Mouse (Mus musculus): ENCODE results near the gene Pde10a. TPM values are rescaled to one million over a fixed set of nuclear protein-coding genes. Genes with fewer than 3 reads are reported as not detected.
A peak's percentile ranks its signal among the peaks of the same experiment; 100 is the strongest.

The Pde10a gene
- polyA plus RNA-seq, 1 experiment from 2014 or later: 1.4 TPM

DNA sequence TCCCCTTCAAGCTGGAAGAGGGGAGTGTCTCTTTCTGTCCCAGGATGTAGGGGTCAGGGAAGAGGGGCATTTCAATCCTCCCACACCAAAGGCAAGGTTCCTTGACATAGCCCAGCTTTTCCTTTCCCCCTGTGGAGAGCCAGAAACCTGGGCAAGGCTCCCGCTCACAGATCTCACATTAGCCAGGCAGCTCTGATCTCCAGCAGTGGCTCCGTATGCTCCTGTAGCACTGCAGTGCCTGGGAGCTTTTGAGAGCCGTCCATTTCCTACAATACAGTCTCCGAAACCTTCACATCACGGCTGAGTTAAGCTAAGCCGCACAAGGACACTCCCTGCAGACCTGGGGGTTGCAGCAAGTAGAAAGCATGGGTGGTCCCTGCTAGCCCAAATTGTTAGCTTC lies 29.0 kb downstream of the Pde10a start:
- no peak overlapping the region for H3K4me2 ChIP-seq
- no peak overlapping the region for H3K27ac ChIP-seq
- 83% methylated on average over 6 of the region's 6 CpGs for WGBS
- no peak for ATAC-seq (replicated peaks; ENCODE audit: insufficient number of reproducible peaks, insufficient read depth, low FRiP score, low read depth)
- no peaks in the 10 kb centered on the region for H3K36me3 ChIP-seq
- no peak overlapping the region for H3K4me3 ChIP-seq
- H3K9me3 ChIP-seq (replicated peaks): no peaks in the 10 kb centered on the region
- H3K27me3 ChIP-seq: no peaks in the 10 kb centered on the region
- peaks cover 19% of the 10 kb centered on the region for H3K4me1 ChIP-seq (replicated peaks)
- H3K9ac ChIP-seq: no peak overlapping the region

DNA sequence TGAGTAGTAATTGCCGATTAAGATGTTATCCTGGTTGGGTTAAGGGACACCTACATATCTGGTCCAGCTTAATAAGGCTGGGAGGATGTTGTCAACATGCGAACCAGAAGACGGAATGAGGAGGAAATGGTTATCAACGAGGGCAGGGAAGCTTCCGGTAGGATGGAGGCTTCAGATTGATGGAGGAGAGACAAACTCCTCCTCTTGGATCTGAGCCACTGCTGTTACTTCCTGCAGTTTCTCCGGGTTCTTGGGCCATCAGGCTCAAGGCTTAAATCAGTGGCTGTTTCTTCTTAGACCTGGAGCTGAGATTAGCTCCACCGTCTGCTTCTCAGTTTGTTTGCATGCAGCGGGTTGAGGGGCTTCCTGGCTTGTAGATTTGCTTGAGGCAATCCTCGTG lies 30.6 kb downstream of the Pde10a start:
- H3K9ac ChIP-seq: no peak overlapping the region
- H3K27me3 ChIP-seq: no peaks in the 10 kb centered on the region
- 0 out of 2 replicates have a peak overlapping the region, but pooled peaks have one; percentile 4 for H3K4me2 ChIP-seq
- peaks cover 19% of the 10 kb centered on the region for H3K4me1 ChIP-seq (replicated peaks)
- H3K36me3 ChIP-seq: no peaks in the 10 kb centered on the region
- H3K27ac ChIP-seq: peak overlapping the region; percentile 42; the same call in 1 of the 2 replicates
- WGBS: 55% methylated on average over 9 of the region's 9 CpGs
- no peak for ATAC-seq (replicated peaks; ENCODE audit: insufficient number of reproducible peaks, insufficient read depth, low FRiP score, low read depth)
- H3K4me3 ChIP-seq: no peak overlapping the region
- H3K9me3 ChIP-seq (replicated peaks): no peaks in the 10 kb centered on the region

DNA sequence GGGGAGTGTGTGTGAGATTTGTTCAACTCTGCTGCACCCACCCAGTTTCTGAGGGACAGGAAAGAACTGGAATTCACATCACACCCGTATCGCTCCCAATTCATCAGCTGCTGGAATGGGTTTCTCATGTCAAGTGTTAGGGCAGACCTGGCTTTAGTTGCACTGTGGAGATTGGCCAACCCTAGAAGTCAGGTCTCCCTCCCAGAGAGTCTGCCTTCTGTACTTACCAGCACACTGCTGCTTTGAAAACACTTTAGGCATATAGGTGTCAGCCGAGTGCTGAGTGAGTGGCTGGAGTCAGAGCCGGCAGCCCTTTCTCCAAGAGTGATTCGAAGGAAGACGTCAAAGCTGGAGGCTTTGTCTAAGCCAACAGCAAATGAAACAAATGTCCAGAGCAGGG lies 31.1 kb downstream of the Pde10a start:
- ATAC-seq (replicated peaks; ENCODE audit: insufficient number of reproducible peaks, insufficient read depth, low FRiP score, low read depth): peak; percentile 56; the same call in 1 of the 2 replicates
- no peaks in the 10 kb centered on the region for H3K36me3 ChIP-seq
- peaks cover 19% of the 10 kb centered on the region for H3K4me1 ChIP-seq (replicated peaks)
- H3K9ac ChIP-seq: no peak overlapping the region
- no peaks in the 10 kb centered on the region for H3K27me3 ChIP-seq
- WGBS: 43% methylated on average over 6 of the region's 6 CpGs
- peak overlapping the region; percentile 42; the same call in 1 of the 2 replicates for H3K27ac ChIP-seq
- H3K9me3 ChIP-seq (replicated peaks): no peaks in the 10 kb centered on the region
- 0 out of 2 replicates have a peak overlapping the region, but pooled peaks have one; percentile 4 for H3K4me2 ChIP-seq
- H3K4me3 ChIP-seq: no peak overlapping the region

DNA sequence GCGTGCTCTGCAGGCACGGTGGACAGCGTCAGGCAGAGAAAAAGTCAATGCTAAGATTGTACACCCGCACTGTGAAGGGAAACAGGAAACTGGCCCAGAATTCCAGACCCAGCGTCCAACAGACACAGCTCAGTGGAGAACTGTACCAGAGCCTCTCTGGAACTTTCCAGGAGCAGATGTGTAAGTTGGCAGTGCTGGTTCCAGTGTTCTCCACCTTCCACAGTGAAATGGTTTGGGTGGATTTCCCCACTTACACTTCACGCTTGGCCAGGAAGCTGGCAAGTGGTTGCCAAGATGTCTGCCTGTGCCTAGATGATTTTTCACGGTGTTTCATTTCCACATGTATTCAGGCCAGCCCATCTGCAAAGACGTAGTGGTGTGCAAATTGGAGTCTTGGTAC lies 32.8 kb downstream of the Pde10a start:
- WGBS: 71% methylated on average over 8 of the region's 8 CpGs
- Histone ChIP-seq H3K27me3 (no peaks in the 10 kb centered on the region), H3K4me1 (replicated peaks) (peaks cover 11% of the 10 kb centered on the region), H3K4me3 (no peak overlapping the region), H3K4me2 (no peak overlapping the region), H3K9ac (no peak overlapping the region), H3K27ac (no peak overlapping the region), H3K9me3 (replicated peaks) (no peaks in the 10 kb centered on the region), H3K36me3 (no peaks in the 10 kb centered on the region)
- ATAC-seq (replicated peaks; ENCODE audit: insufficient number of reproducible peaks, insufficient read depth, low FRiP score, low read depth): no peak

- 70% methylated on average over 14 of the region's 14 CpGs for WGBS
- no peak overlapping the region for H3K27ac ChIP-seq
- H3K27me3 ChIP-seq: no peaks in the 10 kb centered on the region
- H3K9me3 ChIP-seq (replicated peaks): no peaks in the 10 kb centered on the region
- no peak overlapping the region for H3K4me3 ChIP-seq
- H3K36me3 ChIP-seq: no peaks in the 10 kb centered on the region
- no peak overlapping the region for H3K4me2 ChIP-seq
- no peak overlapping the region for H3K9ac ChIP-seq
- no peaks in the 10 kb centered on the region for H3K4me1 ChIP-seq (replicated peaks)
- ATAC-seq (replicated peaks; ENCODE audit: insufficient number of reproducible peaks, insufficient read depth, low FRiP score, low read depth): no peak
These were observed 37.1 kb downstream of the Pde10a start for GRCm38 (mm10) chr17:8562101-8562885.

GRCm38 (mm10) chr17:8562886-8563280 lies 37.7 kb downstream of the Pde10a start:
- H3K36me3 ChIP-seq: no peaks in the 10 kb centered on the region
- H3K4me3 ChIP-seq: no peak overlapping the region
- H3K27me3 ChIP-seq: no peaks in the 10 kb centered on the region
- H3K4me2 ChIP-seq: no peak overlapping the region
- no peaks in the 10 kb centered on the region for H3K4me1 ChIP-seq (replicated peaks)
- H3K27ac ChIP-seq: no peak overlapping the region
- ATAC-seq (replicated peaks; ENCODE audit: insufficient number of reproducible peaks, insufficient read depth, low FRiP score, low read depth): no peak
- H3K9ac ChIP-seq: no peak overlapping the region
- H3K9me3 ChIP-seq (replicated peaks): no peaks in the 10 kb centered on the region
- WGBS: 39% methylated on average over 1 of the region's 1 CpGs

DNA sequence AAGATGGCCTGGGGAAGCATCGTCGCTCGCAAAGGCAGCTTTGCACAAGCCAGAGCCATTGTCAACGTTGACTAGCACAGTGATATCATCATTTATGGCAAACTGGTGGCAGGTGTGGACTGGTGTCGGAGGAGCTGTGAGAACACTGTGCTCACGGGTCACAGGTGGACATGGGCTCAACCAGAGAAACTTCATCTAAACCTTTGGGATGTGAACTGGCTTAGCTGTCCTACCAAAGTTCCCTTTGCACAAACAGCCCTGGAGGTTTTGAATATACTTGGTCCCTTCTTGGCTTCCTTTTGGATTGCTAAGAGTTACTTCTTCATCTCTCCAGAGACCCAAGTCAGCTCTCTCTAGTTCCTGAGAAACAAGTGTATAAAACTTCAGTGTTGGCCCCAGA lies 41.7 kb downstream of the Pde10a start, which contains the start of gene Gm17087:
TSS of gene Gm17087 (minus strand) at position 101 of the 400 bp plus-strand sequence.
- no peaks in the 10 kb centered on the region for H3K9me3 ChIP-seq (replicated peaks)
- H3K4me1 ChIP-seq (replicated peaks): no peaks in the 10 kb centered on the region
- no peaks in the 10 kb centered on the region for H3K36me3 ChIP-seq
- 84% methylated on average over 6 of the region's 6 CpGs for WGBS
- H3K27ac ChIP-seq: no peak within 1 kb of the TSS
- no peak within 1 kb of the TSS for H3K9ac ChIP-seq
- no peaks in the 10 kb centered on the region for H3K27me3 ChIP-seq
- no peak within 1 kb of the TSS for H3K4me3 ChIP-seq
- H3K4me2 ChIP-seq: no peak within 1 kb of the TSS
- no peak for ATAC-seq (replicated peaks; ENCODE audit: insufficient number of reproducible peaks, insufficient read depth, low FRiP score, low read depth)

DNA sequence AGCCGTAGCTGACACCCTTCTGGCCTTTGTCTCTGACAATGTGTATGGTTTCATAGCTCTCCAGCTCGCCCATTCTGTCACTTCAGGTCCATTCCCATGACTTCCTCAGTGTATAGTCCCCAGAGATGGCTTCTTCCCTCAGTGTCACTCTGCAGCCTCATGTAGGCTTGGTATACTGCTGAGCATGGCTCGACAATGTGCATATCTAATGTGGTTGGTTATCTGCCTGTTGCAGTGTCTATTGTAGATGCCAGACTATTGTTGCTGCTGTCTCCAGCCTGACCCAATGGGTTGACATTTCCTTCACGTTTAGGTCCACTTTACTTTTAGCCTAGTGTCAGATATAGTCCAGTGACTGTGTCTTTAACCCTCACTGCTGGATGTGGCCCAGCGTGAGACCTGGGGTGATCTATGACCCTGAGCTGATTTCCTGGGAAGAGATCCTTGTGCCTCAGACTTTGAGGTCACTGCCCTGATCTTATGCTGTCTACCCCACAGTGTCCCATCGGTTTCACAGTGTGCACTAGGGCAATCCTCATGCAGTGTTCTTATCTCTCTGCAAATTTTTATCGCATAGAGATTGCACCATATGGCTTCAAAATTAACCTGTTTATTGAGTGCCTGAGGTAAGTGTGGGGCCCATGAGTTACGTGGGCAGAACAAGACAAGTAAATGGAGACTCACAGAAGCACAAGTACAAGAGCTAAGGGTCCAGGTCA lies 48.5 kb downstream of the Pde10a start:
- H3K27me3 ChIP-seq: no peaks in the 10 kb centered on the region
- H3K36me3 ChIP-seq: no peaks in the 10 kb centered on the region
- WGBS: 69% methylated on average over 8 of the region's 8 CpGs
- no peak overlapping the region for H3K4me2 ChIP-seq
- H3K4me3 ChIP-seq: no peak overlapping the region
- H3K9me3 ChIP-seq (replicated peaks): no peaks in the 10 kb centered on the region
- no peak for ATAC-seq (replicated peaks; ENCODE audit: insufficient number of reproducible peaks, insufficient read depth, low FRiP score, low read depth)
- H3K27ac ChIP-seq: no peak overlapping the region
- no peaks in the 10 kb centered on the region for H3K4me1 ChIP-seq (replicated peaks)
- H3K9ac ChIP-seq: no peak overlapping the region

- 62% methylated on average over 3 of the region's 3 CpGs for WGBS
- no peak overlapping the region for H3K4me3 ChIP-seq
- H3K9me3 ChIP-seq (replicated peaks): no peaks in the 10 kb centered on the region
- no peaks in the 10 kb centered on the region for H3K36me3 ChIP-seq
- no peak overlapping the region for H3K4me2 ChIP-seq
- ATAC-seq (replicated peaks; ENCODE audit: insufficient number of reproducible peaks, insufficient read depth, low FRiP score, low read depth): no peak
- H3K9ac ChIP-seq: no peak overlapping the region
- no peaks in the 10 kb centered on the region for H3K4me1 ChIP-seq (replicated peaks)
- H3K27ac ChIP-seq: no peak overlapping the region
- no peaks in the 10 kb centered on the region for H3K27me3 ChIP-seq
These were observed 55.2 kb downstream of the Pde10a start for GRCm38 (mm10) chr17:8580360-8580759.

DNA sequence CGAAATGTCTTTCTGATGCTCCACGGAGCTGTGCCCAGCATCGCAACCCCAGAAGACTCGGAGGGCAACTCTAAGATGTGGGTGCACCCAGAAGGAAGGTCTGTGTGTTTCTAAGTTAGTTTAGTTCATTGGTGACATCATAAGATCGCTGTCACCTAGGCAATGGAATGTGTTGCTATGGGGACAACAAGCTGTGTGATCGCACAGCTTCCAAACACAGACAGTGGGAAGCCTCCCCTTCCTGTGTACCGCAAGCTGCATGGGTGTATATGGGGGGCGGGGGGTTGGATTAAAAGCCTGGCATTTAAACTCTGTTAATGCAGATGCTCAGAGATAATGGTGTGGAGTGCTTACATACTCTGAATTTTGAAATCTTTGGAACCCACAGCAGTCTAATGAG lies 56.4 kb downstream of the Pde10a start:
- Histone ChIP-seq H3K27ac (no peak overlapping the region), H3K36me3 (no peaks in the 10 kb centered on the region), H3K9me3 (replicated peaks) (no peaks in the 10 kb centered on the region), H3K27me3 (no peaks in the 10 kb centered on the region; the same call in 1 of the 2 replicates), H3K4me2 (no peak overlapping the region), H3K4me1 (replicated peaks) (no peaks in the 10 kb centered on the region), H3K9ac (no peak overlapping the region), H3K4me3 (no peak overlapping the region)
- 75% methylated on average over 8 of the region's 8 CpGs for WGBS
- ATAC-seq (replicated peaks; ENCODE audit: insufficient number of reproducible peaks, insufficient read depth, low FRiP score, low read depth): no peak

DNA sequence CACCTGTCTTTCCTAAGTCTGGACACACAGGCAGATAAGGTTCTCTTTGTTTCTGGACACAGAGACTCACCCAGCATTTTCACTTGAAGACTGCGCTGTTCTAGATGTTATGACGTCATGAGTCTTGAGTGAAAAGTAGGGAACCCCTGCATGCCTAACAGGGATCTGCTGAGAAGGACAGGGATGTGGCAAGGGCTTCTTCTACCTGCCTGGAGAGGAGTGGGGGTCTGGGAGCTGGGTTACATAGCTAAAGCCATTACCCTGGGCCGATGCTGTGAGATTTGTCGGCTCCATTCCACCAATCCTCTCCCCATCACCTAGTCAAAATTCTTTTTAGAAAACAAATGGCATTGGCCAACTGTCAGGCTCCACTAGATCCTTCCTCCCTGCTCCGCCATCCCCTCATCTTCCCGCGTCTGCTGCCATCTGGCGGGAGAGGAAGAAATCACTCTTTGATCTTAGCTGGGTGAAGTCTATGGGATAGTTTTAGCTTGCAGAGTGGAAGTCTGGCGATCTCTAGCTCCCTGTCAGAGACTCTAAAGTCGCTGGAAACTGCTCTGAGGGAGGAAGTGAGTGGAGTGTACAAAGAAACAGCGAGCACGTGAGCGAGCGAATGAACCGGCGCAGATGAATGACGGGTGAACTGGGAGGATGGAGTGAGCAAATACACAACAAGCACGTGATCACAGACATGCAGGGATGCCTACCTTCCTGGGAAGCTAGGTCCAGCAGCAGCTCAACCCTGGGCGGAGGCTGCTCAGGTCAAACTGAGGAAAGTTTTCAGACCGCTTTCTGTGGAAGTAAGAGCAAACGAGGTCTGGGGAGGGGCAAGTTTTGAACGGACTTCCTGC lies 67.5 kb downstream of the Pde10a start:
- Histone ChIP-seq H3K9ac (no peak overlapping the region), H3K36me3 (no peaks in the 10 kb centered on the region), H3K4me1 (replicated peaks) (peaks cover 3% of the 10 kb centered on the region), H3K4me3 (peak overlapping the region; percentile 15; the same call in 1 of the 2 replicates), H3K27me3 (peaks cover 38% of the 10 kb centered on the region), H3K27ac (no peak overlapping the region), H3K9me3 (replicated peaks) (no peaks in the 10 kb centered on the region), H3K4me2 (peak overlapping the region; percentile 46)
- ATAC-seq (replicated peaks; ENCODE audit: insufficient number of reproducible peaks, insufficient read depth, low FRiP score, low read depth): no peak
- WGBS: 15% methylated on average over 22 of the region's 22 CpGs
